Comparison of ENCODE assay signal across 9 mouse cellular contexts in the genomic region with DNA sequence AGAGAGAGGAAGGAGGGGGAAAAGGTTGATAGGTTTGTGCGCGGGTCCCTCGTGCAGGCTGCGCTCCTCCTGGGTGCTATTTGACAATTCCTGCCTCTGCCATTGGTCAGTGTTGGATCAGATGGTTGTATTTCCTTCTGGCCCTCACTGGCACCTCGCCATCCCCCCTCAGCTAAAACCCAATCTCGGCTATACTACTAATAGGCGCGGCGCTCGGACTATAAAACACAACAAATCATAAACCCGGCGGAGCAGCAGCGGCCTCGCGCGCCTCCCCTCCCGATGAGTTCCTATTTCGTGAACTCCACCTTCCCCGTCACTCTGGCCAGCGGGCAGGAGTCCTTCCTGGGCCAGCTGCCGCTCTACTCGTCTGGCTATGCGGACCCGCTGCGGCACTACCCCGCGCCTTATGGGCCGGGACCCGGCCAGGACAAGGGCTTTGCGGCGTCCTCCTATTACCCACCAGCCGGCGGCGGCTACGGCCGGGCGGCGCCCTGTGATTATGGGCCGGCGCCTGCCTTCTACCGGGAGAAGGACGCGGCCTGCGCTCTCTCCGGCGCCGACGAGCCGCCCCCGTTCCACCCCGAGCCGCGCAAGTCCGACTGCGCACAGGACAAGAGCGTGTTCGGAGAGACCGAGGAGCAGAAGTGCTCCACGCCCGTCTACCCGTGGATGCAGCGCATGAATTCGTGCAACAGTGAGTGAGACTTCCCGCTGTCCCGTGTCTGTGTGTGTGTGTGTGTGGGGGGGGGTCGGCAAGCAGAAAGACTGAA. TPM values are rescaled to one million over a fixed set of nuclear protein-coding genes. Genes with fewer than 3 reads are reported as not detected.
DNase-seq lines count a peak whose midpoint lies in the region; ATAC-seq and TF ChIP-seq lines count a peak whose summit lies in the region.
"Had no signal": no experiment of that assay in that cellular context is flagged by ENCODE, and none has a peak within 500 bp of the region (broad histone marks: within the 10 kb centered on the region; RNA-seq: fewer than 3 reads in every experiment).

No protein-coding gene starts in this region.

- no peaks in the 10 kb centered on the region for H3K4me1 ChIP-seq in ES-Bruce4 (ENCODE audit: control insufficient read depth, insufficient read depth, low read length)
- H3K4me1 ChIP-seq in intestine, embryonic 15.5 days (replicated peaks) = peaks cover 50% of the 10 kb centered on the region
- H3K4me1 ChIP-seq in liver, adult 2 months (ENCODE audit: control insufficient read depth, insufficient read depth, low read length) = no peaks in the 10 kb centered on the region

- no peaks in the 10 kb centered on the region for H3K36me3 ChIP-seq in ES-Bruce4 (ENCODE audit: control insufficient read depth, insufficient read depth, low read length, poor library complexity, severe bottlenecking)
- H3K36me3 ChIP-seq in intestine, embryonic 15.5 days = no peaks in the 10 kb centered on the region
- H3K36me3 ChIP-seq in liver, adult 2 months (ENCODE audit: control insufficient read depth, insufficient read depth, low read length) = no peaks in the 10 kb centered on the region

- no peaks in the 10 kb centered on the region for H3K9me3 ChIP-seq in ES-Bruce4 (replicated peaks; ENCODE audit: control insufficient read depth, insufficient read depth, low read length, poor library complexity, severe bottlenecking)
- H3K9me3 ChIP-seq in intestine, embryonic 15.5 days = no peaks in the 10 kb centered on the region

- H3K27me3 ChIP-seq in ES-Bruce4 (ENCODE audit: control insufficient read depth, insufficient read depth, low read length, poor library complexity, severe bottlenecking) = peaks cover 77% of the 10 kb centered on the region
- peaks cover 69% of the 10 kb centered on the region for H3K27me3 ChIP-seq in intestine, embryonic 15.5 days (replicated peaks)
- peaks cover 38% of the 10 kb centered on the region for H3K27me3 ChIP-seq in liver, adult 2 months (ENCODE audit: control insufficient read depth, insufficient read depth, low read length)

- H3K79me2 ChIP-seq in liver, adult 2 months (ENCODE audit: control insufficient read depth, insufficient read depth, low read length) = no peaks in the 10 kb centered on the region

- ATAC-seq in intestine, embryonic 15.5 days = peak; percentile 31
- ATAC-seq in activated CD4-positive, CD25-positive, alpha-beta regulatory T cell, adult 4 months = no peak

- TF ChIP-seq CTCF in ES-Bruce4 (IDR thresholded peaks at IDR 0.05; ENCODE audit: low read depth, low read length) = no peak
- TF ChIP-seq CTCF in liver, adult 2 months (IDR thresholded peaks at IDR 0.05; ENCODE audit: low read depth, low read length) = no peak

- DNase-seq in 3134 (ENCODE audit: extremely low read depth, insufficient read length, low spot score) (peak; percentile 73), adipocyte (ENCODE audit: low spot score) (no peak)
- DNase-seq in liver, adult 2 months (ENCODE audit: extremely low read depth, low read depth, low spot score) = no peak
- DNase-seq in right cerebral cortex, postnatal 10 days (ENCODE audit: low spot score in 2 of 2) = no peak
- DNase-seq in cerebellum, postnatal 36 days = no peak
- DNase-seq: gastrocnemius, postnatal 25 days had no signal

- H3K27ac ChIP-seq in ES-Bruce4 (ENCODE audit: insufficient read depth, low read length) = no peak overlapping the region
- H3K27ac ChIP-seq in intestine, embryonic 15.5 days = peak overlapping the region; percentile 66
- no peak overlapping the region for H3K27ac ChIP-seq in liver, adult 2 months (replicated peaks; ENCODE audit: insufficient read depth, low read depth, low read length)

- 1% methylated on average over 66 of the region's 66 CpGs for WGBS in intestine, embryonic 15.5 days
- 2% methylated on average over 66 of the region's 66 CpGs for WGBS in liver, adult 2 months

- no peak for TF ChIP-seq EP300 in ES-Bruce4 (IDR thresholded peaks at IDR 0.05; ENCODE audit: insufficient read depth, low read depth, low read length)

- H3K9ac ChIP-seq in ES-Bruce4 (ENCODE audit: low read depth, poor library complexity, severe bottlenecking) = no peak overlapping the region
- peak overlapping the region; percentile 81 for H3K9ac ChIP-seq in intestine, embryonic 15.5 days
- H3K9ac ChIP-seq in liver, adult 2 months (ENCODE audit: low read depth, low read length) = peak overlapping the region; percentile 24

- peak overlapping the region; percentile 75 for H3K4me2 ChIP-seq in intestine, embryonic 15.5 days (replicated peaks)

- no peak for TF ChIP-seq POLR2A in ES-Bruce4 (IDR thresholded peaks at IDR 0.05; ENCODE audit: insufficient read depth, low read length)
- TF ChIP-seq POLR2A in liver, adult 2 months (IDR thresholded peaks at IDR 0.05; ENCODE audit: extremely low read depth, insufficient read depth, low read length) = no peak

- 0 out of 2 replicates have a peak overlapping the region, but pooled peaks have one; percentile 17 for H3K4me3 ChIP-seq in ES-Bruce4 (ENCODE audit: low read depth, low read length)
- peak overlapping the region; percentile 51 for H3K4me3 ChIP-seq in intestine, embryonic 15.5 days (replicated peaks)
- H3K4me3 ChIP-seq in liver, adult 2 months (ENCODE audit: insufficient read depth, low read depth, low read length) = peak overlapping the region; percentile 40

RNA-seq across cellular contexts. Expression of a gene that starts 4.1 kb away (rescaled TPM):
- polyA plus RNA-seq in ES-Bruce4 (2011; ENCODE audit: insufficient read depth, insufficient read length, low read depth, missing spikeins) = not detected in 2 replicates
- polyA plus RNA-seq in intestine, embryonic 15.5 days (2015; fragmentation: Nextera tagmentation; extraction: Ambion mirVana) = 27.2 and 31.3 TPM in 2 replicates
- total RNA-seq in liver, adult 2 months (2014; rRNA removed) = 0.09 and 0.20 TPM in 2 replicates
- polyA plus RNA-seq in liver, adult 2 months (2012; rRNA removed) = 0.35 and 0.40 TPM in 2 replicates
- not detected for polyA plus RNA-seq in activated CD4-positive, CD25-positive, alpha-beta regulatory T cell, adult 4 months (2017; shearing (Covaris generic))

RNA-seq across cellular contexts. Expression of a gene that starts 6.8 kb away (rescaled TPM):
- polyA plus RNA-seq in ES-Bruce4 (2011; ENCODE audit: insufficient read depth, insufficient read length, low read depth, missing spikeins) = not detected in 2 replicates
- 14.4 and 16.1 TPM in 2 replicates for polyA plus RNA-seq in intestine, embryonic 15.5 days (2015; fragmentation: Nextera tagmentation; extraction: Ambion mirVana)
- total RNA-seq in liver, adult 2 months (2014; rRNA removed) = 0.07 TPM in 1 of 2 replicates, not detected in the other
- 0.15 and 0.30 TPM in 2 replicates for polyA plus RNA-seq in liver, adult 2 months (2012; rRNA removed)
- polyA plus RNA-seq in activated CD4-positive, CD25-positive, alpha-beta regulatory T cell, adult 4 months (2017; shearing (Covaris generic)) = not detected

RNA-seq across cellular contexts. Expression of a gene that starts 12.7 kb away (rescaled TPM):
- polyA plus RNA-seq in ES-Bruce4 (2011; ENCODE audit: insufficient read depth, insufficient read length, low read depth, missing spikeins) = not detected in 2 replicates
- polyA plus RNA-seq in intestine, embryonic 15.5 days (2015; fragmentation: Nextera tagmentation; extraction: Ambion mirVana) = 10.7 and 12.4 TPM in 2 replicates
- 0.09 and 0.54 TPM in 2 replicates for total RNA-seq in liver, adult 2 months (2014; rRNA removed)
- 0.06 and 0.17 TPM in 2 replicates for polyA plus RNA-seq in liver, adult 2 months (2012; rRNA removed)
- not detected for polyA plus RNA-seq in activated CD4-positive, CD25-positive, alpha-beta regulatory T cell, adult 4 months (2017; shearing (Covaris generic))

RNA-seq across cellular contexts. Expression of a gene that starts 17.4 kb away (rescaled TPM):
- polyA plus RNA-seq in ES-Bruce4 (2011; ENCODE audit: insufficient read depth, insufficient read length, low read depth, missing spikeins) = 0.48 TPM in 1 of 2 replicates, not detected in the other
- polyA plus RNA-seq in intestine, embryonic 15.5 days (2015; fragmentation: Nextera tagmentation; extraction: Ambion mirVana) = 1.1 and 1.5 TPM in 2 replicates
- total RNA-seq in liver, adult 2 months (2014; rRNA removed) = not detected in 2 replicates
- polyA plus RNA-seq in liver, adult 2 months (2012; rRNA removed) = 0.04 TPM in 1 of 2 replicates, not detected in the other
- not detected for polyA plus RNA-seq in activated CD4-positive, CD25-positive, alpha-beta regulatory T cell, adult 4 months (2017; shearing (Covaris generic))

RNA-seq across cellular contexts. Expression of a gene that starts 19.0 kb away (rescaled TPM):
- polyA plus RNA-seq in ES-Bruce4 (2011; ENCODE audit: insufficient read depth, insufficient read length, low read depth, missing spikeins) = 0.35 and 0.70 TPM in 2 replicates
- 2.8 and 3.2 TPM in 2 replicates for polyA plus RNA-seq in intestine, embryonic 15.5 days (2015; fragmentation: Nextera tagmentation; extraction: Ambion mirVana)
- 0.37 and 0.67 TPM in 2 replicates for total RNA-seq in liver, adult 2 months (2014; rRNA removed)
- polyA plus RNA-seq in liver, adult 2 months (2012; rRNA removed) = 0.55 and 0.91 TPM in 2 replicates
- 1 to 10 TPM in 1 of 2 experiments, under 1 TPM in 1; 0.98 to 1.1 TPM for polyA plus RNA-seq in activated CD4-positive, CD25-positive, alpha-beta regulatory T cell, adult 4 months (2017; shearing (Covaris generic))

Comparison
In these comparisons a context has a peak if more than half of its experiments do, and no peak if none do; other contexts are left out.
1. RNA of a gene that starts 4.1 kb away (polyA plus RNA-seq): 27.2 to 31.3 TPM in intestine, embryonic 15.5 days; 0.35 to 0.40 TPM in liver, adult 2 months, not detected in ES-Bruce4 and not detected in activated CD4-positive, CD25-positive, alpha-beta regulatory T cell, adult 4 months; every median in the first group is over 10 times any median in the second.
2. RNA of a gene that starts 6.8 kb away (polyA plus RNA-seq): 14.4 to 16.1 TPM in intestine, embryonic 15.5 days; 0.15 to 0.30 TPM in liver, adult 2 months, not detected in ES-Bruce4 and not detected in activated CD4-positive, CD25-positive, alpha-beta regulatory T cell, adult 4 months; every median in the first group is over 10 times any median in the second.
3. Peak in every context shown above with its lines, with median percentiles within 50 percentile points of each other: H3K4me3 ChIP-seq.